Mouse (Mus musculus) embryonic facial prominence, embryonic 11.5 days (tissue): ENCODE measurements around the gene Ecel1. TPM values are rescaled to one million over a fixed set of nuclear protein-coding genes. Genes with fewer than 3 reads are reported as not detected.
A peak's percentile ranks its signal among the peaks of the same experiment; 100 is the strongest.

Source experiments
- ATAC-seq: fragments of 200-750 bp; cut with Nextera tagmentation; replicated peaks from 2 replicates; pipeline ENCODE4 v1.8.0; 2017; ENCODE audit warnings: low read depth; ENCODE audit not compliant: insufficient number of reproducible peaks, low FRiP score, low TSS enrichment
- DNase-seq: peaks from one replicate; pipeline ENCODE4 v3.0.0-alpha.2; 2015; ENCODE audit warnings: low spot score
- H3K27ac ChIP-seq: fragments of 300-500 bp; sonication (generic); replicated peaks from 2 replicates; pipeline ENCODE4 v1.5.1; 2014; ENCODE audit warnings: mild to moderate bottlenecking, low read depth, low read length, control low read depth
- H3K27me3 ChIP-seq: fragments of 300-500 bp; sonication (generic); 2 replicates; pipeline ENCODE4 v1.6.1; 2014; ENCODE audit warnings: mild to moderate bottlenecking, low read length, moderate library complexity, mixed read lengths; ENCODE audit not compliant: control insufficient read depth, insufficient read depth
- H3K36me3 ChIP-seq: fragments of 300-500 bp; sonication (generic); replicated peaks from 2 replicates; pipeline ENCODE4 v1.6.1; 2014; ENCODE audit warnings: low read depth, mild to moderate bottlenecking, low read length, moderate library complexity, mixed read lengths; ENCODE audit not compliant: control insufficient read depth, insufficient read depth
- H3K4me1 ChIP-seq: fragments of 300-500 bp; sonication (generic); 2 replicates; pipeline ENCODE4 v1.6.1; 2014; ENCODE audit warnings: low read length, mixed read lengths; ENCODE audit not compliant: control insufficient read depth, insufficient read depth
- H3K4me2 ChIP-seq: fragments of 300-500 bp; sonication (generic); 2 replicates; pipeline ENCODE4 v1.6.1; 2014; ENCODE audit warnings: low read depth, mild to moderate bottlenecking, control low read depth, low read length, moderate library complexity
- H3K4me3 ChIP-seq: fragments of 300-500 bp; sonication (generic); 2 replicates; pipeline ENCODE4 v1.5.1; 2014; ENCODE audit warnings: low read depth, low read length, control low read depth
- H3K9ac ChIP-seq: fragments of 300-500 bp; sonication (generic); replicated peaks from 2 replicates; pipeline ENCODE4 v1.6.1; 2014; ENCODE audit warnings: mild to moderate bottlenecking, control low read depth, low read length
- H3K9me3 ChIP-seq: fragments of 300-500 bp; sonication (generic); replicated peaks from 2 replicates; pipeline ENCODE4 v1.6.1; 2016; ENCODE audit warnings: mild to moderate bottlenecking, low read length, inconsistent platforms, mixed read lengths; ENCODE audit not compliant: control insufficient read depth
- WGBS: fragments of 180-500 bp; shearing (Covaris S2); extraction: QIAGEN DNeasy Blood & Tissue Kit; methylation state at CpG from one replicate; pipeline ENCODE4 v1.1.7; 2014; 5-methylcytosine and 5-hydroxymethylcytosine counted together
- polyA plus RNA-seq: library from polyadenylated mRNA; unstranded; fragments of >200 nt; fragmentation: Nextera tagmentation; extraction: Ambion mirVana; gene quantifications from 2 replicates; pipeline ENCODE4 v1.2.1, GENCODE M21; 2014

Gene Ecel1
- polyA plus RNA-seq, 1 experiment from 2014 or later, result 0.74 TPM

- H3K9me3 ChIP-seq, result no peaks in the 10 kb centered on the region
- no peak for ATAC-seq
- DNase-seq, result no peak
- no peak overlapping the region for H3K27ac ChIP-seq
- WGBS, result 26% methylated on average over 11 of the region's 11 CpGs
- no peak overlapping the region for H3K4me3 ChIP-seq
- no peak overlapping the region for H3K9ac ChIP-seq
- H3K27me3 ChIP-seq, result peaks cover 6% of the 10 kb centered on the region; the same call in 1 of the 2 replicates
- H3K36me3 ChIP-seq, result no peaks in the 10 kb centered on the region
- no peaks in the 10 kb centered on the region for H3K4me1 ChIP-seq
- no peak overlapping the region for H3K4me2 ChIP-seq
These were observed 8.0 kb upstream of the Ecel1 start for GRCm38 (mm10) chr1:87164164-87164795.

- H3K4me1 ChIP-seq, result no peaks in the 10 kb centered on the region
- no peak overlapping the region for H3K9ac ChIP-seq
- H3K27me3 ChIP-seq, result peaks cover 42% of the 10 kb centered on the region
- H3K36me3 ChIP-seq, result no peaks in the 10 kb centered on the region
- no peaks in the 10 kb centered on the region for H3K9me3 ChIP-seq
- no peak overlapping the region for H3K4me2 ChIP-seq
- H3K4me3 ChIP-seq, result no peak overlapping the region
- 87% methylated on average over 3 of the region's 3 CpGs for WGBS
- no peak for DNase-seq
- no peak overlapping the region for H3K27ac ChIP-seq
- no peak for ATAC-seq
These were observed 3.1 kb upstream of the Ecel1 start for GRCm38 (mm10) chr1:87159396-87159795.

DNA sequence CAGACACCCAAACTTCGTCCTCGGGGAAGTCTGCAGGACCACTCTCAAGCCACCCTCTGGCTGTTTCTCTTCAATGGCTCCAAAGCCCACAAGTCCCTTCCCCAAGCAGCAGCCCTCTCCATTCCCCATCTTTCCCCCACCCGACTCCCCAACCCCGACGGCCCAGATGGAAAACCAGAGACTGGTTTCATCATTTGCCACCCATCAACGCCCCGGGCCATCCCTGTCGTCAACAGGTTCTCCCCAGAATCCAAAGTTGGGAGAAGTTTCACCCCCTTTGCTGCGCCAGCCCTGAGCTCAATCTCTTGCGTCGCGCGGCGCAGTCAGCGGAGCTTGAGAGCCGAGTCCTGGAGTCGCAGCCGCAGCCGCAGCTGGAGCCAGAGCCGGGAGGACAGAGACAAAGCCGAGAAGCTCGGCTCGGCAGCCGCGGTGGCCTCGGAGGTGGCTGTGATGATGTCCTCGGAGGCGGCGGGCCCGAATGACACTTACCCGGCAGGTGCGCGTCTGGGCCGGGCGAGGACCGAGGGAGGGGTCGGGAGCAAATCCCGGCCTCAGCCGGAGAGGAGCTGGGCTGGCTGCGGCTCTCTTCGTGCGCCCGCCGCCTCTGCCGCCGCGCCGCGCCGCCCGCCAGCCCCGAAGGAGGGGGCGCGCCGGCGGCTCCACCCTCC is 656 bp downstream of the Ecel1 start:
- Histone ChIP-seq H3K9me3 (no peaks in the 10 kb centered on the region), H3K27ac (no peak overlapping the region), H3K4me2 (peak overlapping the region; percentile 64), H3K36me3 (no peaks in the 10 kb centered on the region), H3K27me3 (peaks cover 74% of the 10 kb centered on the region), H3K4me3 (peak overlapping the region; percentile 34), H3K4me1 (no peaks in the 10 kb centered on the region), H3K9ac (peak overlapping the region; percentile 20; the same call in 1 of the 2 replicates)
- ATAC-seq (no peak), DNase-seq (peak; percentile 65)
- 1% methylated on average over 41 of the region's 56 CpGs for WGBS

DNA sequence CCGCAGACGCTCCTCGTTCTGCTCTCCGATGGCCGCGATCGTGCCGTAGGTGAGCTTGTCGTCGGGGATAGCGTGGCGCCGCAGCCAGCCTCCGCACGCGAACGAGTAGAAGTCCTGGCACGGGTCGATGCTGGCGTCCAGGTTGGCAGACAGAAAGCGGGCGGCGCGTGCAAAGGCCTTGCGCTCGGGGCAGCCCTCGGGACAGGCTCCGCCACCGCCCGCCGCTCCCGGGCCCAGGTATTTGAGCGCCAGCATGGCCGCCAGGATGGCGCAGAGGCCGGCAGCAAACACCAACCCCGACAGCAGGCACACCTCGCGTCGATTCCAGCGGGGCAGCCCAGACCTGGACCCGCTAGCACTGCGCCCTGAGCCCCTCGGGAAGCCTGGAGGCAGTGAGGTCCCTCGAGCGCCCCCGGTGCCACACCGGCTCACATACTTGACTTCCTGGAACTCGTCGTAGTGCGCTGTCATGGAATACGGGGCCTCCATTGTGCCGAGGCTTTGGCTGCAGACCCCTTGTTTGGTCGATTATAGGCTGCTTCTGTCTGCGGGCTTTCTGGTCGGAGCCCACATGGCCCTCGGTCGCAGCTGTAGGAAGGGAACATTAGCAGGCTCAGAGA is 1.7 kb downstream of the Ecel1 start:
- peak overlapping the region; percentile 47 for H3K4me2 ChIP-seq
- H3K9ac ChIP-seq, result no peak overlapping the region
- H3K36me3 ChIP-seq, result no peaks in the 10 kb centered on the region
- WGBS, result 1% methylated on average over 57 of the region's 58 CpGs
- no peaks in the 10 kb centered on the region for H3K9me3 ChIP-seq
- peak overlapping the region; percentile 28 for H3K4me3 ChIP-seq
- ATAC-seq (no peak), DNase-seq (no peak)
- no peak overlapping the region for H3K27ac ChIP-seq
- H3K27me3 ChIP-seq, result peaks cover 74% of the 10 kb centered on the region
- no peaks in the 10 kb centered on the region for H3K4me1 ChIP-seq

DNA sequence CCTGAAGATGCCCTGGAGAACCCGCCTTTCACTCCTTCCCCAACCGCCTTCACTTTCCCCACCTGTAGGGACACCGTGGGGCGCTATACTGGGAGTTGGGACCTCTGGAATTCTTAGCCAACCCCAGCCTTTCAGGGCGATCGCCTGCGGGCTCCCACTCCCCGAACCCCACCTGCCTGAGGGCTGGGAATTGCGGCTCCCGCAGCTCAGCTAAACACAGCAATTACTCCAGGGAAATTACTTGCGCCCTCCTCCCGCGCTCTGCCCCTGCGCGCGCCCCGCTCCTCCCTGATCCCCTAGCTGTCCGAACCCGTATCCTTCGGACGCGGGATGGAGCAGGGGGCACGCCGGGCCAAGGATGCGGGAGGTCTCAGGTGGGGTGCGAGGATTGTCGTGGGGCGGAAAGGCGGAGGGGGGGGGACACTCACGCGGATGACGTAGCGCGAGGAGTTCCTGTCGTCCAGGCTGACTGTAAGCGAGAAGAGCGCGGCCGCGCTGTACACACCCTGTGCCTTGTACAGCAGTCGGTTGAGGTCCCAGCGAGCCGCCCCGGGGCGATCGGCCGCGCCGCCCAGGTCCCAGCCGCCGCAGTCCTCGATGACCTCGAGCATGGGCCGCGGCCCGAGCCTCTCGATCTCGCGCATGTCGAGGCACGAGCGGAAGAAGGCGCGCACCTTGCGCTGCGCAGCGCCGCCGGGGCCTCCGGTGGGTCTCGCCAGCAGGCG is 2.4 kb downstream of the Ecel1 start:
- no peak for DNase-seq
- H3K27ac ChIP-seq, result no peak overlapping the region
- H3K9me3 ChIP-seq, result no peaks in the 10 kb centered on the region
- peak overlapping the region; percentile 28 for H3K4me3 ChIP-seq
- ATAC-seq, result no peak
- H3K9ac ChIP-seq, result no peak overlapping the region
- peak overlapping the region; percentile 47 for H3K4me2 ChIP-seq
- H3K27me3 ChIP-seq, result peaks cover 74% of the 10 kb centered on the region
- no peaks in the 10 kb centered on the region for H3K36me3 ChIP-seq
- no peaks in the 10 kb centered on the region for H3K4me1 ChIP-seq
- 1% methylated on average over 71 of the region's 72 CpGs for WGBS

DNA sequence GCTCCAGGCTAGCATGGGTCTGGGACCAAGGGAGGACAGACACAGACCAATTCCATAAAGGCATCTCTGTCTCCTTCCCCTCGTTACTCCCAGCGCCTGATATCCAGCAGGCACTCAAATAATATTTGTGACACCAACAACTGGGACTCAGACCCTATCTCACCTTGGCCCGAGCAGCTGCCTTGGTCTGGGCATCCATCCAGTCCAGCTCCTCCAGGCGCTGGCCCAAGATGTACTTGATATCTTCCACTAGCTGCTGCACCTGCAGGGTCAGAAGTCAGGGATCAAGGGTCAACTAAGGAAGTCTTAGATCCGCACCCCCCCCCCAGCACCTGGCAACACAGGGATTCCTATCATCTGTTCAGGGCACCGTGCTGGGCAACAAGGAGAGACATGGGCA is 5.0 kb downstream of the Ecel1 start:
- WGBS, result 81% methylated on average over 6 of the region's 6 CpGs

DNA sequence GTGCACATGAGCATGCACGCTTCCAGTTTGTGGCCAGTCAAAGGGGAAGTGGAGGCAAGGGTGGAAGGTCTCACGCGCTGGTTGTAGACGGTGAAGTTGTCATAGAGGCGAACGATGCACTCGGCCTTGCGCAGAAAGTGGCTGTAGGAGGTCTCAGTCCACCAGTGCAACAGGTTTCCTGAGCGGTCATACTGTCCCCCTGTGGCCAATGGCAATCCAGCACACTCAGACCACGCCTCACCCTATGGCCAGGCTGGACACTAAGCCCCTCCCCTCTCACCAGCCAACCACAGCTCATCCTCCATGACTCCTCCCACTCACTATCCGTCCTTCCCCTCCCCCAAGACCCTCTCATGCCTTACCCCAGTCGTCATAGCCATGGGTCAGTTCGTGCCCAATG is 6.9 kb downstream of the Ecel1 start:
- no peaks in the 10 kb centered on the region for H3K4me1 ChIP-seq
- ATAC-seq, result no peak
- H3K4me3 ChIP-seq, result no peak overlapping the region
- H3K36me3 ChIP-seq, result no peaks in the 10 kb centered on the region
- H3K27ac ChIP-seq, result no peak overlapping the region
- 27% methylated on average over 13 of the region's 13 CpGs for WGBS
- H3K9me3 ChIP-seq, result no peaks in the 10 kb centered on the region
- no peak overlapping the region for H3K9ac ChIP-seq
- H3K4me2 ChIP-seq, result no peak overlapping the region
- peaks cover 32% of the 10 kb centered on the region for H3K27me3 ChIP-seq
- no peak for DNase-seq

More for the DNA sequence above, 5.0 kb downstream of the Ecel1 start:
- Histone ChIP-seq H3K36me3 (no peaks in the 10 kb centered on the region), H3K4me2 (no peak overlapping the region), H3K9ac (no peak overlapping the region), H3K9me3 (no peaks in the 10 kb centered on the region), H3K27me3 (peaks cover 50% of the 10 kb centered on the region), H3K27ac (no peak overlapping the region), H3K4me1 (no peaks in the 10 kb centered on the region), H3K4me3 (no peak overlapping the region)
- DNase-seq (no peak), ATAC-seq (no peak)
